Mouse (Mus musculus) MEL (cell line): Measurements from ENCODE around the gene Padi1.

Experiments
- MAFK ChIP-seq: IDR thresholded peaks from 2 replicates; pipeline ENCODE4 v1.6.1; 2011; ENCODE audit warnings: low read depth, mild to moderate bottlenecking, low read length, improper control_type of control experiment, borderline replicate concordance
- NRF1 ChIP-seq: IDR thresholded peaks from 2 replicates; pipeline ENCODE4 v1.6.1; 2014; ENCODE audit warnings: low read depth, mild to moderate bottlenecking, inconsistent platforms, low read length, improper control_type of control experiment, moderate library complexity; ENCODE audit not compliant: poor library complexity, insufficient read depth, severe bottlenecking
- POLR2A ChIP-seq, 2 experiments: IDR thresholded peaks; 2 replicates each; pipeline ENCODE4 v1.6.1; 2011 to 2012; ENCODE audit warnings: low read length in 2 of 2, mild to moderate bottlenecking in 2 of 2, control low read depth in 1 of 2, improper control_type of control experiment in 1 of 2, low read depth in 1 of 2, moderate library complexity in 1 of 2; ENCODE audit not compliant: control insufficient read depth in 1 of 2, insufficient read depth in 1 of 2, poor library complexity in 1 of 2
- TAL1 ChIP-seq: IDR thresholded peaks from 2 replicates; pipeline ENCODE4 v1.6.1; 2012; ENCODE audit warnings: mild to moderate bottlenecking, inconsistent platforms, low read length, moderate library complexity, mixed read lengths
- USF1 ChIP-seq: IDR thresholded peaks from 2 replicates; pipeline ENCODE4 v1.6.1; 2014; ENCODE audit warnings: low read depth, mild to moderate bottlenecking, inconsistent platforms, low read length, improper control_type of control experiment, moderate library complexity

DNA sequence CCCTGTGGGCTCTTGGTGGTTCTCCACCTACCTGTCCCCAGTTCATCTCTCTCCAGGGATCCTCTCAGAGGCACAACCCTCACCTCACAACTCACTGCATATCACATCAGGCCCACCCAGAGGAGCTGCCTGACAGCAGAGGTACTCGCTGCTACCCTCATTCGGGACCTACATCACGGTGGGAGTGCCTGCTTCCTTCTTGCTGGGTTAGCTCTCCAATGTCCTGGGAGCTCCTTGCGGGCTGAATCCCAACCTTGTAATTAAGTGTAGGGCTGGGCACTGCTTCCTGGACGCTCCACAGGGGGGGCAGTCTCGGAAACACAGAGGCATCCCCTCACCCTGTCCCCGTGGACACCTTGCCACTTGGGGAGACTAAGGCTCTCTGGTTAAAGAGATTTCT, 25.3 kb upstream of the Padi1 start:
- TF ChIP-seq TAL1: no peak
- no peak for TF ChIP-seq POLR2A (IDR thresholded peaks at IDR 0.05; ENCODE audit: control insufficient read depth in 1 of 2, insufficient read depth in 1 of 2, low read depth in 1 of 2, low read length in 2 of 2, poor library complexity in 1 of 2)
- no peak for TF ChIP-seq NRF1
- no peak for TF ChIP-seq MAFK
- no peak for TF ChIP-seq USF1
